Mouse (Mus musculus): Measurements from ENCODE around the gene Fam173a. TPM values are rescaled to one million over a fixed set of nuclear protein-coding genes. Genes with fewer than 3 reads are reported as not detected.

Fam173a gene
- total RNA-seq (2023), result 56.0 TPM

DNA sequence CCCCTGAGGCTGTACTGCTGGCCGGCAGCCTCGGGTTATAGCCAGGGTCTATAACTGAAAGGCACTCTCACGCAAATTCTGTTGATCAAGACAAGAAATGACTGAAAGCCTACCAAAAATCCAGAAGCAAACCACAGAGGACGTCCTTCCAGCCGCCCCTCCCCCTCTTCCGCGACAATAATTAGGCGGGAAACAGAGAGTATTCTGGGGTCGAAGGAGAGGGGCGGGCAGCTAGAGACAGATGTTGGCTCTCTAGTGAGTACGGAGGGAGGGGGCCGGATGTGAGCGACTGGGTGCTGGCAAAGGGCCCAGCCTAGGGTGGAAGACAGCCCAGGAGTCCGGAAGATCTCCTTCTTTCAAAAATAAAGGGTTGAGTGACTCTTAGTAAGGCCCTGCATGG is at the start of gene Fam173a:
Gene Fam173a, minus strand, starts transcription at position 287 of the 400 bp plus-strand sequence.

GRCm38 (mm10) chr17:25841117-25841880 is 48.6 kb upstream of the Fam173a start, which contains the start of gene Gm20683:
Gm20683 (minus strand) TSS chr17:25841763.

DNA sequence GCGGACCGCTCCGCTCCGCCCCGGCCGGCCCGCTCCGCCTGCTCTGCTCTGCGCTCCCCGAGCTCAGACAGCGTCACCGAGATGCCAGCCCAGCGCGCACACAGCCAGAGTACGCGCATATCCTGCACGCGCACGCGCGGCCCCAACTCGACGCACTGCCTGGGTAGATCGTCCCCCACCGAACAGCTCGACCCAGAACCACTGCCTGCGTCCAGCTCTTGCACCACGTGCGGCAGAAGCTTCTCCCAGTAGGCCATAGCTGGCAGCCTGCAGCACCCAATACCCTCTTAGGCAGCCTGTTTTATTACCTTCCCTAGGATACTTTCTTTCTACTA is 44.3 kb upstream of the Fam173a start, which contains the start of gene Rhbdl1:
Gene Rhbdl1, minus strand, starts transcription at position 220 of the 335 bp plus-strand sequence.

DNA sequence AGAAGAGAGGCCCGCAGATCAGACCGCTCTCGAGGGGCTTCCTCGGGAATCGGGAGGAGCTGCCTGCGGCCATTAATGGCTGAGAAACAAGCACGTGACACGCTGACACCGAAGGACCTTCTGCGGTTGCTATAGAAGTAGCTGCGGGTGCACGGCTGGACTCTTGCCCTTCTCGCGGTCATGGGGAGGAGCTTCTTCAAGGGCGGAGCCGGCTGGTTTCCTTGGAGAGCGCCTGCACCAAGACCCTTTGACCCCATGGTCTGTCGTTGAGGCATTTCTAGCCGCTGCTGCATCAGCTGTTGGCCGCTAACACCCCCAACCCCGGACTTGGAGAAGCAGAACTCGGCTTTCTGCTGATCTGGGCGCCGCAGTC is 40.6 kb upstream of the Fam173a start, which contains the start of gene Stub1:
Gene Stub1, minus strand, starts transcription at position 114 of the 373 bp plus-strand sequence.

GRCm38 (mm10) chr17:25828712-25829557 is 36.2 kb upstream of the Fam173a start, which contains the start of gene Jmjd8:
Jmjd8 (plus strand) TSS chr17:25828867.

DNA sequence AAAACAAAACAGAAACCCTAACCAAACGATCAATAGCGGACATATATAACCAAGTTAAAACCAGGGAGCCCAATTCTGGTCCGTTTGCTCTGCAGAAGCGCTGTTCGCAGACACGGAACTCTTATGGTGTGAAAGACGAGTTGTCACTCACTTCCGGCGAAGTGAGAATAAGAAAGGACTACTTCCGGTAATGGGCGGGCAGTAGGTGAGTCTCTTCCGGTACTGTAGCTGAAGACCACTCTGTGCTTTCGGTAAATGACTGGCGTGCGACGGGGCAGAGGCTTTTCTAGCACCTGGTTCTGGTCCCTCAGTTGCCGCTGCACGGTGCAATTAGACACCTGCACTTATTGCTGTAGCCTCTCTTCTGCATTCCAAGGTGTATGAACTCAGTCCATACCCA is 30.8 kb upstream of the Fam173a start, which contains the start of gene Wdr24:
Gene Wdr24, plus strand, starts transcription at position 176 of the 400 bp plus-strand sequence.

DNA sequence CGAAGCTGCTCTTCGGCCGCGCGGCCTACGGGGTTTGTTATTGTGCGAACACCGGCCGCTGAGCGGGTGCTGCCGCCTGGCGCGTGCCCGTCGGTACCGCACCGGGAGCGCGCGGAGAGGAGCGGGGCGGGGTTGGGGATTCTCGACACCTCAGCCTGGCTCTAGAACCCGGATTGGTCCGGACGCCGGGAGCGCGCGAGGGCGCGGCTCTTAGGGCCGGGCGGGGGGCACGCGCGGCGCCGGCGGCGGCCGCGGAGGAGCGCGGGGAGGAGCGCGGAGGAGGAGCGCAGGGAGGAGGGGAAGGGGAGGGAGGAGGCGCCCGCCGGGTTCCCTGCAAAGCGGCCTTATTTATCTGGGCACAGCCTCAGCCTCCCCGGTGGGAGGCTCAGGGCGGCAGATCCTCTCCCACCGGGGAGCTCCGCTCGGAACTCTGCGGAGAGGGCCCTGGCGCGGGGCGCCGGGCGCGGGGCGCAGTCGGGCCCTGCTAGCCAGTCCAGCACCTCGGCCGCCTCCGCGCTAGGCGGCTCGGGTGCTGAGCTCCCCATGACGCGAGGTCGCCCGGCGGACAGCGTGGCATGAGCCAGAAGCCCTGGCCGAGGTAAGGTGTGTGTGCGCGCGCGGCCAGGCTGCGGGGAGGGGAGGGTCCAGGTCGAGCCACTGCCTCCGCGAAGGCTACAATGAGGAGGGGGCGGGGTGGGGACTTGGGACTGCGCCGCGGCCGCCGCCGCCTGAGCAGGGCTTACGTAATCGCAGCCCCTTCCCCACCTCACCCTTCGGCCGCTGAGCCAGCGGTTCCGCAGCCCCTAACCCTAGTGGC is 16.3 kb upstream of the Fam173a start, which contains the start of gene Fbxl16:
Gene Fbxl16, plus strand, starts transcription at position 297 of the 817 bp plus-strand sequence.

GRCm38 (mm10) chr17:25796951-25797369 is 4.3 kb upstream of the Fam173a start, which contains the start of gene Metrn:
Metrn (minus strand) TSS chr17:25797136.

DNA sequence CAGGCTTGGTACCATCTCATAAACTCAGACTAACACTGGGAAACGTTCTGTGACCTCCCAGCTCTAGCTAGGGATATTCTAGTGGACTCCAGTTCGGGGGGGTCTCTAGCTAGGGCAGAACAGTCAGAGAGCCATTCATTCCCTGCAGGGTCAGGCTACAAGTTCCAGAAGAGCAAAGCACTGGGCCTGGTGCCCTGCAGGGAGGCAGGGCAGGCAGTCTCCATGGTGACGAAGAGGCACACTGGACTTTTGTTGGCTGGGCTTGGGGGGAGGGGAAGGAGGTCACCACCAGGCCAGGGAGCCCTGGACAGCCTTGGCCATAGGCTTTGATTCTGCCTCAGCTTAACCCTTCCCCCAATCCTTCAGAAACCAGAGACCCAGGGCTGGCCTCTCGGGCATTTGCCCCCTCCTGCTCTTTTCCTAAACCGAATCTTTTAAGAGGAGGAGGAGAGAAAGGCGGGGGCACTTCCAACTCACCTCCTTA is 3.0 kb upstream of the Fam173a start, which contains the start of gene AC134908.4:
Gene AC134908.4, minus strand, starts transcription at position 51 of the 484 bp plus-strand sequence.

GRCm38 (mm10) chr17:25786280-25786679 is 6.4 kb downstream of the Fam173a start, which contains the start of gene Ccdc78:
Ccdc78 (plus strand) TSS chr17:25786580.

GRCm38 (mm10) chr17:25785281-25785745 is 7.4 kb downstream of the Fam173a start, which contains the start of gene Haghl:
Haghl (minus strand) TSS chr17:25785673.

DNA sequence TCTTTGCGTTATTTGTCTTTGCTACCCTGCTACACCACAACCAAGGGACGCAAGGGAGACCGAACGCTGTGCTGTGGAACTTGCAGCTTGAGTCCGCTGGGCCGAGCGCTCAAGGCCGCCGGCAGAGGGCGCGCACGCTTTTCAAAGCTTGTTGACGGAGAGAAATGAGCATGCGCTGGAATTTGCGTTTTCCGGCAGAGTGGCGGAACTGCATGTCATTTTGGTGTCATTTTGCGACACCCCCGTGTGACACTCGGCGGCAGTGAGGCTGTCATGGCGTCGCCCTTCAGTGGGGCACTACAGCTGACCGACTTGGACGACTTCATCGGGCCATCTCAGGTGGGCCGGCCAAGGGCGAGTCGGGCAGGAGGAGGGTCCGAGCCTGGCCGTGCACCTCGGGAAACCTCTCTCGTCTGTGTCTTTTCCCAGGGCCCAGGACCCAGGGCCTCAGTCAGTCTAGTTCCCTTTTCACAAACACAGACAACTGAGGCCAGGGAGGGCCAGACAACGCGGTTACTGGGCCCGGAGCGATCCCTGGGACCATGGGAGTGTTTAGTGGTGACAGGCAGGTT is 19.1 kb downstream of the Fam173a start, which contains the start of gene Narfl:
Gene Narfl, plus strand, starts transcription at position 228 of the 572 bp plus-strand sequence.

GRCm38 (mm10) chr17:25754241-25754640 is 38.5 kb downstream of the Fam173a start, which contains the start of gene Msln:
Msln (minus strand) TSS chr17:25754378.

Other genes with a start within 250 kb of the Fam173a start
- gene Sox8, start 222.2 kb downstream of the Fam173a start, total RNA-seq (2023), result 0.30 TPM
- gene Lmf1, start 213.8 kb downstream of the Fam173a start, total RNA-seq (2023), result 28.7 TPM
- gene Gng13, start 75.7 kb downstream of the Fam173a start, total RNA-seq (2023), result not detected
- gene Chtf18, start 65.5 kb downstream of the Fam173a start, total RNA-seq (2023), result 7.2 TPM
- gene Rpusd1, start 65.2 kb downstream of the Fam173a start, total RNA-seq (2023), result 5.6 TPM
- not detected for gene Mslnl, start 56.9 kb downstream of the Fam173a start, total RNA-seq (2023)
- gene Msln, start 38.5 kb downstream of the Fam173a start, total RNA-seq (2023), result 2.0 TPM
- gene Narfl, start 19.1 kb downstream of the Fam173a start, total RNA-seq (2023), result 18.2 TPM
- gene Haghl, start 7.2 kb downstream of the Fam173a start, total RNA-seq (2023), result 28.0 TPM
- not detected for gene Ccdc78, start 6.3 kb downstream of the Fam173a start, total RNA-seq (2023)
- not detected for gene AC134908.4, start 2.8 kb upstream of the Fam173a start, total RNA-seq (2023)
- 22.5 TPM for gene Metrn, start 4.2 kb upstream of the Fam173a start, total RNA-seq (2023)
- not detected for gene Fbxl16, start 16.2 kb upstream of the Fam173a start, total RNA-seq (2023)
- 19.9 TPM for gene Wdr24, start 30.7 kb upstream of the Fam173a start, total RNA-seq (2023)
- gene Jmjd8, start 36.0 kb upstream of the Fam173a start, total RNA-seq (2023), result 32.6 TPM
- 74.2 TPM for gene Stub1, start 40.5 kb upstream of the Fam173a start, total RNA-seq (2023)
- 11.7 TPM for gene Rhbdl1, start 44.4 kb upstream of the Fam173a start, total RNA-seq (2023)
- gene Gm20683, start 48.9 kb upstream of the Fam173a start, total RNA-seq (2023), result 11.6 TPM
- 77.4 TPM for gene Rhot2, start 52.0 kb upstream of the Fam173a start, total RNA-seq (2023)
- gene Wdr90, start 68.6 kb upstream of the Fam173a start, total RNA-seq (2023), result 28.6 TPM
- 3.6 TPM for gene Mcrip2, start 75.9 kb upstream of the Fam173a start, total RNA-seq (2023)
- gene Mettl26, start 82.2 kb upstream of the Fam173a start, total RNA-seq (2023), result 29.1 TPM
- 9.4 TPM for gene Wfikkn1, start 88.0 kb upstream of the Fam173a start, total RNA-seq (2023)
- 22.2 TPM for gene Rab40c, start 126.8 kb upstream of the Fam173a start, total RNA-seq (2023)
- 56.0 TPM for gene Pigq, start 152.0 kb upstream of the Fam173a start, total RNA-seq (2023)
- not detected for gene Nhlrc4, start 152.1 kb upstream of the Fam173a start, total RNA-seq (2023)
- gene A930017K11Rik, start 159.7 kb upstream of the Fam173a start, total RNA-seq (2023), result not detected
- 40.8 TPM for gene Capn15, start 192.9 kb upstream of the Fam173a start, total RNA-seq (2023)

Measured in CD4-positive naive resting alpha-beta T cell, adult 57 days (primary cell).